Mouse (Mus musculus) forebrain, embryonic 16.5 days (tissue): Measurements from ENCODE around the gene Otulinl. TPM values are rescaled to one million over a fixed set of nuclear protein-coding genes. Genes with fewer than 3 reads are reported as not detected.

Experiments used
- ATAC-seq: fragments of 200-750 bp; cut with Nextera tagmentation; 2 replicates; pipeline ENCODE4 v1.8.0; 2017; ENCODE audit warnings: mild to moderate bottlenecking, moderate library complexity
- H3K27ac ChIP-seq: fragments of 300-500 bp; sonication (generic); 2 replicates; pipeline ENCODE4 v1.5.1; 2014; ENCODE audit warnings: low read length, control low read depth
- H3K27me3 ChIP-seq: fragments of 300-500 bp; sonication (generic); replicated peaks from 2 replicates; pipeline ENCODE4 v1.6.1; 2014; ENCODE audit warnings: low read length; ENCODE audit not compliant: control insufficient read depth, insufficient read depth
- H3K36me3 ChIP-seq: fragments of 300-500 bp; sonication (generic); 2 replicates; pipeline ENCODE4 v1.6.1; 2014; ENCODE audit not compliant: control insufficient read depth, insufficient read depth
- H3K4me1 ChIP-seq: fragments of 300-500 bp; sonication (generic); replicated peaks from 2 replicates; pipeline ENCODE4 v1.6.1; 2014; ENCODE audit warnings: low read length; ENCODE audit not compliant: control insufficient read depth, insufficient read depth
- H3K4me2 ChIP-seq: fragments of 300-500 bp; sonication (generic); 2 replicates; pipeline ENCODE4 v1.6.1; 2014; ENCODE audit warnings: mild to moderate bottlenecking, low read length, control low read depth
- H3K4me3 ChIP-seq: fragments of 300-500 bp; sonication (generic); replicated peaks from 2 replicates; pipeline ENCODE4 v1.5.1; 2014; ENCODE audit warnings: mild to moderate bottlenecking, low read length, control low read depth
- H3K9ac ChIP-seq: fragments of 300-500 bp; sonication (generic); replicated peaks from 2 replicates; pipeline ENCODE4 v1.6.1; 2014; ENCODE audit warnings: low read depth, low read length, control low read depth
- H3K9me3 ChIP-seq: fragments of 300-500 bp; sonication (generic); 2 replicates; pipeline ENCODE4 v1.6.1; 2016; ENCODE audit warnings: low read length; ENCODE audit not compliant: control insufficient read depth
- WGBS: fragments of 180-500 bp; shearing (Covaris S2); extraction: QIAGEN DNeasy Blood & Tissue Kit; methylation state at CpG from one replicate; pipeline ENCODE4 v1.1.7; 2014; 5-methylcytosine and 5-hydroxymethylcytosine counted together
- polyA plus RNA-seq: library from polyadenylated mRNA; unstranded; fragments of >200 nt; fragmentation: Nextera tagmentation; extraction: Ambion mirVana; gene quantifications from 2 replicates; pipeline ENCODE4 v1.2.1, GENCODE M21; 2015

Otulinl gene
- polyA plus RNA-seq, 1 experiment from 2014 or later: 13.6 TPM

DNA sequence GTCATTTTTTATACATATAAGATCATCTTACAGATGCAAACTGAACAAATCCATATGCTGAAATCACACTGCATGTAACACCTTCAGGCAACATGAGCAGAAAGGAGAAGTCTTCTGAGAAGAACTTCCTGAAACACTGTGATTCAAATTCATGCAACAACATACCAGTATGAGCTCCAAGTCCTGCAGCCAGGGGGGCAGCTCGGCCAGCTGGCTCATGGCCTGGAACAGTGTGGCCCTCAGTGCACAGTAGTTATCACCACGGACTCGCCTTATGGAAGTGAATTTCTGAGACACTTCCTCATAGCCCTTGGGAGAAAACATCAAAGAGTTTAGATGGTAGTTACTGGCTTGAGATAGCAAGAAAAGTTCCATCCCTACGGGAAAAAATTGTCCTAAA, 65.2 kb downstream of the Otulinl start:
- Histone ChIP-seq H3K36me3 (peaks cover 11% of the 10 kb centered on the region), H3K9ac (no peak overlapping the region), H3K27me3 (no peaks in the 10 kb centered on the region), H3K4me2 (no peak overlapping the region), H3K9me3 (no peaks in the 10 kb centered on the region), H3K4me1 (no peaks in the 10 kb centered on the region), H3K27ac (no peak overlapping the region), H3K4me3 (no peak overlapping the region)
- ATAC-seq: no peak
- 77% methylated on average over 4 of the region's 4 CpGs for WGBS

DNA sequence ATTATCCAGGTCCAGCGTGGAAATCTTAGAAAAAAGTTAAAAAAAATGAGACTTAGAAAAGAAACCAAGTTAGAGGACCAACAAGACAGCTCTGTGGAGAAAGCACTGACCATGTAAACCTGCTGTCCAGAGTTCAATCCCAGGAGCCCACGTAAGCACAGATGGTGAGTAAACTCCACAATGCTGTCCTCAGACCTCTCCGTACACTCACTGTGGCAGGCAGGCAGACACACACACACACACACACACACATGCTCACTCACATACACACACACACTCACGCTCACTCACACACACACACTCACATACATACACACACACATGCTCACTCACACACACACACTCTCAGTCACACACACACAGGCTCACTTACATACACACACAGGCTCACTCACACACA, 68.1 kb downstream of the Otulinl start:
- no peaks in the 10 kb centered on the region for H3K27me3 ChIP-seq
- H3K4me2 ChIP-seq: no peak overlapping the region
- H3K4me1 ChIP-seq: no peaks in the 10 kb centered on the region
- no peaks in the 10 kb centered on the region for H3K9me3 ChIP-seq
- ATAC-seq: 0 out of 2 replicates have a peak, but pooled peaks have one; percentile 32
- H3K36me3 ChIP-seq: peaks cover 11% of the 10 kb centered on the region; the same call in 1 of the 2 replicates
- no peak overlapping the region for H3K4me3 ChIP-seq
- H3K9ac ChIP-seq: no peak overlapping the region
- no peak overlapping the region for H3K27ac ChIP-seq
- WGBS: 92% methylated on average over 4 of the region's 4 CpGs

GRCm38 (mm10) chr15:27612533-27613221, 68.7 kb downstream of the Otulinl start:
- Histone ChIP-seq H3K27me3 (no peaks in the 10 kb centered on the region), H3K4me3 (no peak overlapping the region), H3K9ac (no peak overlapping the region), H3K9me3 (no peaks in the 10 kb centered on the region), H3K4me1 (no peaks in the 10 kb centered on the region), H3K36me3 (peaks cover 6% of the 10 kb centered on the region; the same call in 1 of the 2 replicates), H3K27ac (no peak overlapping the region), H3K4me2 (no peak overlapping the region)
- ATAC-seq: peak; percentile 77
- 41% methylated on average over 6 of the region's 6 CpGs for WGBS

DNA sequence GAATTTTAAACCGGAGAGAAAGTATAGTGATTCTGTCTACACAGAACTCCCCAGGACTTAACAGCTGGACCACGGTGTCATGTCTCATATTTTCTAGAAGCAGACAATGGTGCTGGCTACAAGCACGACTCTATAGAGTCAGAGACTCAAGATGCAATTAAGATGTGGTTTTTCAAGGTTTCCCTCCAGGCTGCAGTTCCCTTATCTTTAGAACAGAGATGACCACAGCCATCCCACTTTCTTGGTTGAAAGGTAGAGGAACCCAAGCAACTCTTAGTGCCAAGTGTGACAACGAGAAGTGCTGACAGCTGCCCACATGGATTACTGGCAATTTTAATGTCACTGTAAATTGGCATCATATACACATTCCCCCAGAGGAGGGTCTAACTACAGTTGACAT, 71.8 kb downstream of the Otulinl start:
- no peaks in the 10 kb centered on the region for H3K4me1 ChIP-seq
- H3K27me3 ChIP-seq: no peaks in the 10 kb centered on the region
- H3K9me3 ChIP-seq: no peaks in the 10 kb centered on the region
- peaks cover 7% of the 10 kb centered on the region for H3K36me3 ChIP-seq
- no peak for ATAC-seq
- H3K4me3 ChIP-seq: no peak overlapping the region
- no peak overlapping the region for H3K27ac ChIP-seq
- H3K9ac ChIP-seq: no peak overlapping the region
- H3K4me2 ChIP-seq: no peak overlapping the region
- WGBS: 68% methylated on average over 4 of the region's 4 CpGs

- Histone ChIP-seq H3K36me3 (peaks cover 9% of the 10 kb centered on the region), H3K9ac (no peak overlapping the region), H3K4me3 (no peak overlapping the region), H3K4me1 (no peaks in the 10 kb centered on the region), H3K27ac (no peak overlapping the region), H3K4me2 (no peak overlapping the region), H3K9me3 (no peaks in the 10 kb centered on the region), H3K27me3 (no peaks in the 10 kb centered on the region)
- no peak for ATAC-seq
- WGBS: 88% methylated on average over 3 of the region's 3 CpGs
These were observed 76.1 kb downstream of the Otulinl start for GRCm38 (mm10) chr15:27605252-27605651.

Other genes starting within 250 kb of the Otulinl start
- 17.9 and 22.0 TPM in 2 replicates for gene Ank, start 214.9 kb downstream of the Otulinl start, polyA plus RNA-seq
- 27.9 and 28.0 TPM in 2 replicates for gene Otulin, start 50.9 kb downstream of the Otulinl start, polyA plus RNA-seq